Mouse (Mus musculus) forebrain, embryonic 13.5 days (tissue): ENCODE data around the gene Onecut3. TPM values are rescaled to one million over a fixed set of nuclear protein-coding genes. Genes with fewer than 3 reads are reported as not detected.

Source experiments
- ATAC-seq: fragments of 200-750 bp; cut with Nextera tagmentation; 2 replicates; pipeline ENCODE4 v1.8.0; 2017
- H3K27ac ChIP-seq: fragments of 300-500 bp; sonication (generic); 2 replicates; pipeline ENCODE4 v1.5.1; 2015; ENCODE audit warnings: inconsistent platforms, mild to moderate bottlenecking, moderate library complexity
- H3K27me3 ChIP-seq: fragments of 300-500 bp; sonication (generic); 2 replicates; pipeline ENCODE4 v1.6.1; 2015; ENCODE audit warnings: mild to moderate bottlenecking, inconsistent platforms
- H3K36me3 ChIP-seq: fragments of 300-500 bp; sonication (generic); 2 replicates; pipeline ENCODE4 v1.6.1; 2015; ENCODE audit warnings: mild to moderate bottlenecking, inconsistent platforms; ENCODE audit not compliant: poor library complexity, severe bottlenecking
- H3K4me1 ChIP-seq: fragments of 300-500 bp; sonication (generic); 2 replicates; pipeline ENCODE4 v1.6.1; 2015; ENCODE audit warnings: inconsistent platforms
- H3K4me2 ChIP-seq: fragments of 300-500 bp; sonication (generic); 2 replicates; pipeline ENCODE4 v1.6.1; 2015; ENCODE audit warnings: inconsistent platforms, mild to moderate bottlenecking, moderate library complexity
- H3K4me3 ChIP-seq: fragments of 300-500 bp; sonication (generic); 2 replicates; pipeline ENCODE4 v1.5.1; 2015; ENCODE audit warnings: mild to moderate bottlenecking, inconsistent platforms
- H3K9ac ChIP-seq: fragments of 300-500 bp; sonication (generic); 2 replicates; pipeline ENCODE4 v1.6.1; 2015; ENCODE audit warnings: mild to moderate bottlenecking, inconsistent platforms
- H3K9me3 ChIP-seq: fragments of 300-500 bp; sonication (generic); replicated peaks from 2 replicates; pipeline ENCODE4 v1.6.1; 2016; ENCODE audit warnings: inconsistent platforms
- WGBS: fragments of 180-500 bp; shearing (Covaris S2); methylation state at CpG from one replicate; pipeline ENCODE4 v1.1.7; 2015; 5-methylcytosine and 5-hydroxymethylcytosine counted together
- polyA plus RNA-seq: library from polyadenylated mRNA; unstranded; fragments of >200 nt; fragmentation: Nextera tagmentation; extraction: Ambion mirVana; gene quantifications from 2 replicates; pipeline ENCODE4 v1.2.1, GENCODE M21; 2015

Gene Onecut3
- polyA plus RNA-seq, result 0.35 and 0.57 TPM in 2 replicates

DNA sequence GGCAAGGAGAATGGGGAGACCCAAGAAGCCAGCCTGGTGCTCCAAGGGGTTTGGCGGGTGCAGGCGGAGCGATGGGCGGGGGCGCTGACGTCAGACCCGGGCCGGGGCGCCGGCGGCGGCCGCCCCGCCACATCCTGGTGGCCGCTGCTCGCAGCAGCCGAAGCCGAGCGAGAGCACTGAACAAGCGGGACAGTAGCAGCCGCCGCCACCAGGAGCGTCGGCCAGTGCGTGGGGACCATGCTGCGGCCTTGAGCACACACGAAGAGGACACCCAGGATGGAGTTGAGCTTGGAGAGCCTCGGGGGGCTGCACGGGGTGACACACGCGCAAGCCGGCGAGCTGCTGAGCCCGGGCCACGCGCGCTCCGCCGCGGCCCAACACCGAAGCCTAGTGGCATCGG lies at the start of gene Onecut3:
Onecut3 (plus strand) TSS at position 104 of the 400 bp plus-strand sequence.
- Histone ChIP-seq H3K27ac (no peak within 1 kb of the TSS), H3K36me3 (no peaks in the 10 kb centered on the region), H3K4me2 (peak within 1 kb of the TSS; percentile 72), H3K27me3 (peaks cover 100% of the 10 kb centered on the region), H3K9me3 (no peaks in the 10 kb centered on the region), H3K4me3 (peak within 1 kb of the TSS; percentile 41), H3K9ac (peak within 1 kb of the TSS; percentile 55), H3K4me1 (peaks cover 22% of the 10 kb centered on the region)
- under 1% methylated on average over 42 of the region's 42 CpGs for WGBS
- peak; percentile 59 for ATAC-seq

DNA sequence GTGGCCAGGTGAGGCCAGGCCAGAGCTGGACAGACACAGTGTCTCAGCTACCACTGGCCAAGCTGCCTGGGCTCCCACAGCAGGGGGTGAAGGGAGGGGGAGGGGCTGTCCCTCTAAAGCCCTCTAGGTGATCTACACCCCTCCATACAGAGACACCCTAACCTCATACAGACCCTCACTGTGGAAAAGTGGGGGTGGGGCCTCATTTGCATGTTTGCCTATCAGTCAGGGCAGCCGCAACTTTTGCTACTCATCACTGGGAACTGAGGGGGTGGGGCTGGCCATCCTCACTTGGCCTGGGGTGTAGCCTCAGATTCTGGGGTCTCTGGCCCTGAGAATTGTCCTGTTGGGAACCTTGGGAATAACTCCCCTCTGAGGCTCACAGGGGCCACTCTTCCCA lies 49.6 kb upstream of the Onecut3 start:
- 41% methylated on average over 1 of the region's 1 CpGs for WGBS
- ATAC-seq, result no peak
- no peak overlapping the region for H3K4me3 ChIP-seq
- H3K9me3 ChIP-seq, result no peaks in the 10 kb centered on the region
- no peak overlapping the region for H3K4me2 ChIP-seq
- H3K4me1 ChIP-seq, result peaks cover 10% of the 10 kb centered on the region
- H3K27ac ChIP-seq, result no peak overlapping the region
- no peak overlapping the region for H3K9ac ChIP-seq
- peaks cover 44% of the 10 kb centered on the region for H3K27me3 ChIP-seq
- H3K36me3 ChIP-seq, result no peaks in the 10 kb centered on the region

DNA sequence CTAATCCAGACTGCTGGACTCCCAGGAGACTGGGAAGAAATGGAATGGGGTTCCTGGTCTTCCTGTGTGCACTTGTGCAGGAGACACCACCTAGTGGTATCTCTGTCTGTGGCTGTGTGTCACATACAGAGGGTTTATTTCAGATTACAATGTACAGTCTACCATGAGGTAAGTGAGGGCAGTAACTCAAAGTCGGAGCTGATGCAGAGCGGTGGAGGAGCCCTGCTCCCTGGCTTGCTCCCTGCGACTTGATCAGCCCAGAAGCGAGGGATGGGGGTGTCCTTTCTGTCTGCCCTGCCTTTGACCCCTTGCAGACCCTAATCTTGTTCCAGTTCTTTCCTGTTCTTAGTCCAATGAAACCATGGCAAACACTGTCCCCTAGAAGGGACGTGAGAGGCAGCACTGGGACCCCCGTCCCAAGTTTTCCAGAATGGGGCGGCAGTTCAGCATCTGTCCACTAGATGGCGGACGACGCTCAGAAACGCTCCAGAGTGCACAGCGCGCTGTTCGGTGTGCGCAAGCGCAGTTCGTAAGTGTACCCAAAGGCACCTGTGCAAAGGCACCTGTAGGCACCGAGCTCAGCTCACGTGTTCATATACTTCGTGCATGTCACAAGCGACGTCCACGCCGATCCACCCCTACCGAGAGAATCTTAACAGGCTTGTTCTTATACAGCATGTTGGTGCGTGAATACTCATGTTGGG lies 48.6 kb upstream of the Onecut3 start:
- 8% methylated on average over 26 of the region's 26 CpGs for WGBS
- Histone ChIP-seq H3K4me3 (peak overlapping the region; percentile 23; the same call in 1 of the 2 replicates), H3K36me3 (no peaks in the 10 kb centered on the region), H3K4me1 (peaks cover 10% of the 10 kb centered on the region), H3K27ac (no peak overlapping the region), H3K27me3 (peaks cover 47% of the 10 kb centered on the region), H3K9me3 (no peaks in the 10 kb centered on the region), H3K9ac (no peak overlapping the region), H3K4me2 (peak overlapping the region; percentile 51)
- peak; percentile 83 for ATAC-seq

DNA sequence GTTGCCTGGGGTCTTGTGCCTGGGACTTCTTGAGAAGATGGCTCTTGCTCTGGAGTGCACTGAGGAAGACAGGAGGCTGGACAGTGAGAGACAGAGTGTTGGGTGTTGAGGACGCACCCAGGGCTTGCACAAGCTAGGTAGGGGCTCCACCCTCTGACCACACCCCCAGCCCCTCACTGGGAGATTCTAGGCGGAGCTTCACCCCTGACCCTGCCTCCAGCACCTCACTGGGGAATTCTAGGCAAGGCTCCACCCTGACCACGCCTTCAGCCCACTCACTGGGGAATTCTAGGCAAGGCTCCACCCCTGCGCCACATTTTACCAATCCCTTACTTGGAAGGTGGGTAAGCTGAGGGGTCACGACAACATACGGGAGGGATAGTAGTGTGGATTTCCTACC lies 44.0 kb upstream of the Onecut3 start:
- ATAC-seq, result no peak
- H3K4me2 ChIP-seq, result no peak overlapping the region
- no peaks in the 10 kb centered on the region for H3K9me3 ChIP-seq
- peaks cover 34% of the 10 kb centered on the region for H3K27me3 ChIP-seq
- H3K4me1 ChIP-seq, result 0 out of 2 replicates have a peak, but pooled peaks cover 4% of the 10 kb centered on the region
- H3K9ac ChIP-seq, result no peak overlapping the region
- H3K4me3 ChIP-seq, result no peak overlapping the region
- H3K36me3 ChIP-seq, result no peaks in the 10 kb centered on the region
- no peak overlapping the region for H3K27ac ChIP-seq
- 10% methylated on average over 6 of the region's 6 CpGs for WGBS

DNA sequence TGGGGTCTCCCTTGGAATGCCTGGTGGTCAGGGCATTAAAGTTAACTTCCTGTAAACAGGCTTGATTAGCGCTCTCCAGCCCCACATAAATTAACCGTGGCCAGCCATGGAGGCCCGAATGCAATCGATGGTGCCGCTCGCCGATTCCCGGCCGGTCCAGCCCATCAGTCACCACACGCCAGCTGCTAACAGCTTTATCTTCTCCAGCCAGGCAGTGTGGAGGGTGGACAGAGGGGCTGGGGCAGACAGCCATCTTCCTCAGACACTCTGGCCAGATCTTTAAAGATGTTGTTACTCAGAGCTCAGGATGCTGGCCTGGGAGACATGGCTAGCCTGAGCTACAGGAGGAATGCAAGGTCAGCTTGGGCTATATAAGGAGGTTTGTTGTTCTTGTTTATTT lies 41.0 kb upstream of the Onecut3 start:
- whole genome bisulfite sequencing, result 87% methylated on average over 10 of the region's 10 CpGs
- H3K27me3 ChIP-seq, result peaks cover 18% of the 10 kb centered on the region
- no peak overlapping the region for H3K27ac ChIP-seq
- no peak overlapping the region for H3K4me3 ChIP-seq
- H3K9ac ChIP-seq, result no peak overlapping the region
- no peak overlapping the region for H3K4me2 ChIP-seq
- no peaks in the 10 kb centered on the region for H3K9me3 ChIP-seq
- H3K4me1 ChIP-seq, result no peaks in the 10 kb centered on the region
- no peak for ATAC-seq
- H3K36me3 ChIP-seq, result no peaks in the 10 kb centered on the region

DNA sequence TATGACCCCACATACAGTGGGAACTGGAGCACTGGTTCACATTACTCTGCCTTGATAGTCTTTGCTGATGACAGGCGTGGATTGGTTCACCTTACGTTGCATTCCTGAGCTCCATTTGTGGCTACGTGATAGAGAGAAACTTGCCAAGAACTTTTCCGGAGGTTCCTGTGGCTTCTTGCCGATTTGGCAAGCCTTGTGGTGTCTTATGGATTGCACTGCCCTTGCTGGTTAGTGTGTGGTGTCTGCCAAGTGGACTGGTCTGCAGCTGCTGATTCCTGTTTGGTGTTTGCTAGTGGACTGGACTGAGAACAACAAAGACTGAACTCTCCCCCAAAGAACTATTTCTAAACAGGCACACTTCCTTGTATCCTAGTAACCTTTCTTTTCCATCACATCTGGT lies 39.9 kb upstream of the Onecut3 start:
- Histone ChIP-seq H3K27me3 (peaks cover 12% of the 10 kb centered on the region), H3K9me3 (no peaks in the 10 kb centered on the region), H3K27ac (no peak overlapping the region), H3K36me3 (no peaks in the 10 kb centered on the region), H3K4me2 (no peak overlapping the region), H3K4me3 (no peak overlapping the region), H3K9ac (no peak overlapping the region), H3K4me1 (no peaks in the 10 kb centered on the region)
- no peak for ATAC-seq
- WGBS, result 89% methylated on average over 5 of the region's 5 CpGs

DNA sequence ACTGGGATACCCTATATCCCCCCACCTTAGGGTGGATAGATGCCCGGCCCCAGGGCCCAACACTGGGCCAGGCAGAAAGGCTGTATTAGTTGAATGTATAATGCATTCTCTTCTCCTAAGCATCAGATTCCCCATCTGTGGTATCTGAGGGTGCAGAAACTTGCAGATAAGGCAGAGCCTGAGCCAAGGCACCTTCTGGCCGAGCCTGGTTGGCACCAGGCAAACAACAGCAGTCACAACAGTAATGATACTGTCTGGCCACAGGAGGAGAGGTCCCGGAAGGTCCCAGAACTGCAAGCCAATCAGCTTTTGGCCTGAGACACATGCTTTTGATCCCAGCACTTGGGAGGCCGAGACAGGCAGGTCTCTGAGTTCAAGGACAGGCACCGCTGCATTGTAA lies 38.9 kb upstream of the Onecut3 start:
- Histone ChIP-seq H3K9me3 (no peaks in the 10 kb centered on the region), H3K27ac (no peak overlapping the region), H3K4me2 (no peak overlapping the region), H3K27me3 (peaks cover 9% of the 10 kb centered on the region; the same call in 1 of the 2 replicates), H3K4me1 (no peaks in the 10 kb centered on the region), H3K9ac (no peak overlapping the region), H3K4me3 (no peak overlapping the region), H3K36me3 (no peaks in the 10 kb centered on the region)
- WGBS, result 79% methylated on average over 5 of the region's 5 CpGs
- no peak for ATAC-seq

DNA sequence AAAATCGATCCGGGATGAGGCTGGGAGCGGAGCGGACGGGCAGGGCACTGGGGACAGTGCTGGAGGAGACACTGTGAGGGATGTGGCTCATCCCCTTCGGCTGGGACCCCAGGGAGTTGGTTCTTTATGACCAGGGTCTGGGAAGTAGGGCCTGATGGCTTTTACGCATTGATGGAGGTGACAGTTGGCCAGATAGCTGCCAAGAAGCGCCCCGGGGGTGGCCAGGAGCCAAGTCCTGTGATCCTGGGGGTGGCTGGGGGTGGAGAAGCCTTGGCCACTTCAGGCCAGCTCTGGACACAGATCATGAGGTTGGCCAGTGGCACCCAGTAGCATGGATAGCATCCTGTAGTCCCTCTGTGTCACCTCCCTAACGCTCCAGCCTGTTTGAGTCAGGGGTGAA lies 35.4 kb upstream of the Onecut3 start:
- no peaks in the 10 kb centered on the region for H3K36me3 ChIP-seq

DNA sequence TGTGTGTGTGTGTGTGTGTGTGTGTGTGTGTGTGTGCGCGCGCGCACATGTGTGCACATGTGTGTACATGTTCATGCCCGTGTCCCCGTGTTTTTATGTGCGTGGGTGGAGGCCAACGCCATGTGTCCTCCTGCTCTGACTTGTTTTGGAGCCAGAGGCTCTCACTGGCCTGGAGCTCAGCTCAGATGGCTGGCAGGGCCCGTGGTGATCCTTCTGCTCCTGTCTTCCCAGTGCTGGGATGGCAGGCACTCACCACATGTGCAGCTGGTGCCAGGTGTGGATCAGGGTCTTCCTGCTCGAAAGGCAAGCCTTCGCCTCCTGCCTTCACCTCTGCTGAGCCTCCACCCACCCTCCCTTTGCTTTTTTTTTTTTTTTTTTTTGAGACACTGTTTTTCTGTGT lies 35.0 kb upstream of the Onecut3 start:
- H3K27me3 ChIP-seq, result peaks cover 20% of the 10 kb centered on the region
- 89% methylated on average over 11 of the region's 11 CpGs for WGBS
- no peaks in the 10 kb centered on the region for H3K36me3 ChIP-seq
- 0 out of 2 replicates have a peak, but pooled peaks cover 2% of the 10 kb centered on the region for H3K4me1 ChIP-seq
- no peak overlapping the region for H3K4me3 ChIP-seq
- no peak overlapping the region for H3K9ac ChIP-seq
- no peak overlapping the region for H3K4me2 ChIP-seq
- ATAC-seq, result no peak
- no peak overlapping the region for H3K27ac ChIP-seq
- H3K9me3 ChIP-seq, result no peaks in the 10 kb centered on the region

More for the DNA sequence above, 35.4 kb upstream of the Onecut3 start:
- H3K27ac ChIP-seq, result no peak overlapping the region
- WGBS, result 86% methylated on average over 10 of the region's 10 CpGs
- no peaks in the 10 kb centered on the region for H3K9me3 ChIP-seq
- no peak overlapping the region for H3K4me2 ChIP-seq
- peaks cover 19% of the 10 kb centered on the region for H3K27me3 ChIP-seq
- H3K4me3 ChIP-seq, result no peak overlapping the region
- no peak for ATAC-seq
- H3K4me1 ChIP-seq, result no peaks in the 10 kb centered on the region
- H3K9ac ChIP-seq, result peak overlapping the region; percentile 12; the same call in 1 of the 2 replicates

DNA sequence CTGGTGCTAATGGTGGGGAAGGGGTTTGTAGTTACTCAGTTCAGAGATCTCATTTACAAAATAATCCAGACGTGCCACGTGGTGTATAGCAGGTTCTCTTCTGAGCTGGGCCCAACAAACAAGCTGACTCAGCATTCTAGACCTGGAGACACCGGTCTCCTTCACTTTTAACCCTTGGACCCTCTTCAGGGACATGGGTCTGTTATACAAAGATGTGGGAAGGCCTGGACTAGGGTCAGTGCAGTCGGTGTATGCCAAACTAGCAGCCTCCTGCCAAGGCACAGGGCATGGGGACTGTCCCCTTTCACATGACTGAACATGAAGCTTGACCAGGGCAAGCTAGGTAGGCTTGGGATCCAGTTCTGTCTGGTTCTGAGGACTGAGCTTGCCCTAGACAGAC lies 34.3 kb upstream of the Onecut3 start:
- Histone ChIP-seq H3K9me3 (no peaks in the 10 kb centered on the region), H3K9ac (no peak overlapping the region), H3K4me3 (no peak overlapping the region), H3K36me3 (no peaks in the 10 kb centered on the region), H3K4me1 (0 out of 2 replicates have a peak, but pooled peaks cover 3% of the 10 kb centered on the region), H3K27ac (no peak overlapping the region), H3K27me3 (peaks cover 25% of the 10 kb centered on the region), H3K4me2 (no peak overlapping the region)
- ATAC-seq, result no peak
- WGBS, result 61% methylated on average over 4 of the region's 4 CpGs

DNA sequence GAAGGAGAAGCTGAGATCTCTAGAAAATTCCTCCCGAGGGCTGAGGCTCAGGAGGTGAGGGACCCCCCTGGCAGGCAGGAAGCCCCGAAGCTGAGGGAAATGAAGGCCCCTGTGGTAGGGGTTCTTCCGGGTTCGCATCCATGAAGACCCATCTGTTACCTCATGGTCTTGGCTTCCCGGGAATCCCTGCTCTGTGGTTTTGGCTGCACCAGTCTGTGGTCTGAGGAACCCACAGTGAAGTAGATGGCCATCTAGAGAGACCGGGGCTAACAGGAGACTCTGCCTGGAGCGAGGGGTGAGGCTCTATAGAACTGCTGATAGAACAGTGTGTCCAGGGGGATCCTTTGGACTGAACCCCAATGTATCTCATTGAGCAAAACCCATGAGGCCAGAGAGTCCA lies 33.3 kb upstream of the Onecut3 start:
- 78% methylated on average over 7 of the region's 7 CpGs for WGBS
- ATAC-seq, result no peak
- no peaks in the 10 kb centered on the region for H3K9me3 ChIP-seq
- no peak overlapping the region for H3K9ac ChIP-seq
- H3K27me3 ChIP-seq, result peaks cover 28% of the 10 kb centered on the region
- H3K36me3 ChIP-seq, result no peaks in the 10 kb centered on the region
- no peak overlapping the region for H3K4me2 ChIP-seq
- 0 out of 2 replicates have a peak, but pooled peaks cover 3% of the 10 kb centered on the region for H3K4me1 ChIP-seq
- H3K4me3 ChIP-seq, result no peak overlapping the region
- no peak overlapping the region for H3K27ac ChIP-seq

DNA sequence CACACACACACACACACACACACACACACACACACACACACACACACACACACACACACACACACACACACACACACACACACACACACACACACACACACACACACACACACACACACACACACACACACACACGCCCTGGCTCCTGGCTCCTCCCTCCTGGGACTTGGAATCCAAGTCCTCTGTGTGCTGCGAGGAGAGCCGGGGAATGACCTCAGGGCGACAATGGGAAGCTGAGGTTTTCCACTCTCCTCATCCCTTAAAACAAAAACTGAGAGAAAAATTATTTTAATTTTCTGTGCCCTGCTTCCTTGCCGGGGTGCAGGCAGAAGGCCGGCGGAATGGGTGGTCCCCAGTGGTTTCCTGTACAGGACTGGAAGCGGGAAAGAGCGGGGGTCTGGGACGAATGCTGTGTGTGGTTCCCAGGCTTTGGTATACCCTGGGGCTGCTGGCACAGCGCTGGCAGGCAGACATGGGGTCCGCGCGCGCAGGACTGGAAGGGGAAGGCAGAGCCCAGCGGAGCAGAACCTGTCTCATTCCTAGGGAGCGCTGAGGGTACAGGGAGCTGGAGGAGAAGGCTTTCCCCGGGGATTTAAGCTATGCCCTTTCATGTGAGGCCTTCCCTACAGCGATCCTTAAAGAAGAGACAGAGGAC lies 30.1 kb upstream of the Onecut3 start:
- Histone ChIP-seq H3K4me3 (no peak overlapping the region), H3K9me3 (no peaks in the 10 kb centered on the region), H3K4me2 (peak overlapping the region; percentile 34), H3K9ac (peak overlapping the region; percentile 46), H3K36me3 (no peaks in the 10 kb centered on the region), H3K4me1 (0 out of 2 replicates have a peak, but pooled peaks cover 3% of the 10 kb centered on the region), H3K27ac (no peak overlapping the region), H3K27me3 (peaks cover 31% of the 10 kb centered on the region)
- no peak for ATAC-seq
- 3% methylated on average over 18 of the region's 19 CpGs for WGBS
